Mouse (Mus musculus): ENCODE measurements around the gene Cpd.

DNA sequence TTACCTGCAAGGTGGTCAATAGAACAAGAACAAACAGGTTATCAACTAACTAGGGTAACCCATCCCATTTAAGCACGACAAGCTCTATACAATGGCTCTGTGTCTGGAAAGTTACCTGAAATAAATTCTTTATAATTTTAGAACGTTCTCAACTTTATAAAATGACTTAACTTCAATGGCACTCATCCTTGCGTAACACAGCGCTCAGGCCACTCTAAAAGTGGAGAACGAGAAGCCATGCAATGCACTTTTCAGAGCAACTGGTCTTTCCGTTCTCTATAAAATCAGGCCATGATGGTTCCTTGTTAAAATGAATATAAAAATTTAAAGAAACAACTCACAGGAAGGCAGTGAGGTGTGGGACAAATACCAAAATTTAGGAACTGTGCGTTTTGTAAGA, 104.3 kb downstream of the Cpd start:
- no peak for TF ChIP-seq CTCF (IDR thresholded peaks at IDR 0.05; ENCODE audit: control insufficient read depth, insufficient read depth, low read length)
- no peak for TF ChIP-seq POLR2A (IDR thresholded peaks at IDR 0.05; ENCODE audit: borderline replicate concordance, control insufficient read depth, low read depth, low read length)
